Comparison of ENCODE assay signal across 8 mouse cellular contexts in genomic region chr2:116975091-116975600, GRCm38 (mm10).
A peak's percentile ranks its signal among the peaks of the same experiment; 100 is the strongest.
DNase-seq lines count a peak whose midpoint lies in the region; ATAC-seq and TF ChIP-seq lines count a peak whose summit lies in the region.

No protein-coding gene starts in this region.

- no peak for TF ChIP-seq CTCF in embryonic fibroblast, embryonic 13.5 days (IDR thresholded peaks at IDR 0.05; ENCODE audit: borderline replicate concordance, insufficient read depth, low read length)

- no peaks in the 10 kb centered on the region for H3K27me3 ChIP-seq in hindbrain, embryonic 15.5 days
- H3K27me3 ChIP-seq in limb, embryonic 15.5 days: no peaks in the 10 kb centered on the region
- H3K27me3 ChIP-seq in midbrain, embryonic 12.5 days: peaks cover 5% of the 10 kb centered on the region; the same call in 1 of the 2 replicates

- peak overlapping the region; percentile 84 for H3K4me2 ChIP-seq in hindbrain, embryonic 15.5 days
- peak overlapping the region; percentile 90 for H3K4me2 ChIP-seq in limb, embryonic 15.5 days
- H3K4me2 ChIP-seq in midbrain, embryonic 12.5 days (replicated peaks): peak overlapping the region; percentile 56

- peak overlapping the region; percentile 90 for H3K27ac ChIP-seq in embryonic fibroblast, embryonic 13.5 days (ENCODE audit: insufficient read depth, low read length)
- H3K27ac ChIP-seq in hindbrain, embryonic 15.5 days (replicated peaks): peak overlapping the region; percentile 90
- peak overlapping the region; percentile 95 for H3K27ac ChIP-seq in limb, embryonic 15.5 days
- peak overlapping the region; percentile 96 for H3K27ac ChIP-seq in midbrain, embryonic 12.5 days (replicated peaks)

- H3K36me3 ChIP-seq in hindbrain, embryonic 15.5 days: no peaks in the 10 kb centered on the region
- H3K36me3 ChIP-seq in limb, embryonic 15.5 days: no peaks in the 10 kb centered on the region
- no peaks in the 10 kb centered on the region for H3K36me3 ChIP-seq in midbrain, embryonic 12.5 days

- whole genome bisulfite sequencing in hindbrain, embryonic 15.5 days: 0% methylated on average over 14 of the region's 14 CpGs
- 4% methylated on average over 14 of the region's 14 CpGs for WGBS in limb, embryonic 15.5 days
- under 1% methylated on average over 14 of the region's 14 CpGs for WGBS in midbrain, embryonic 12.5 days

- ATAC-seq in hindbrain, embryonic 15.5 days (ENCODE audit: low FRiP score, low read depth): peak; percentile 63; the same call in 1 of the 2 replicates
- peak; percentile 16; the same call in 1 of the 2 replicates for ATAC-seq in limb, embryonic 15.5 days (ENCODE audit: insufficient number of reproducible peaks, low FRiP score, low TSS enrichment, low read depth)
- no peak; the same call in 1 of the 2 replicates for ATAC-seq in midbrain, embryonic 12.5 days (ENCODE audit: low FRiP score, low read depth)

- peak overlapping the region; percentile 75 for H3K9ac ChIP-seq in hindbrain, embryonic 15.5 days
- peak overlapping the region; percentile 68 for H3K9ac ChIP-seq in limb, embryonic 15.5 days
- H3K9ac ChIP-seq in midbrain, embryonic 12.5 days (replicated peaks): peak overlapping the region; percentile 66

- H3K4me1 ChIP-seq in embryonic fibroblast, embryonic 13.5 days (ENCODE audit: control insufficient read depth, insufficient read depth, low read length): peaks cover 18% of the 10 kb centered on the region; the same call in 1 of the 2 replicates
- H3K4me1 ChIP-seq in hindbrain, embryonic 15.5 days (replicated peaks): peaks cover 52% of the 10 kb centered on the region
- H3K4me1 ChIP-seq in limb, embryonic 15.5 days: peaks cover 57% of the 10 kb centered on the region
- peaks cover 78% of the 10 kb centered on the region for H3K4me1 ChIP-seq in midbrain, embryonic 12.5 days

- no peaks in the 10 kb centered on the region for H3K9me3 ChIP-seq in hindbrain, embryonic 15.5 days
- H3K9me3 ChIP-seq in limb, embryonic 15.5 days: no peaks in the 10 kb centered on the region
- no peaks in the 10 kb centered on the region for H3K9me3 ChIP-seq in midbrain, embryonic 12.5 days

- TF ChIP-seq POLR2A in embryonic fibroblast, embryonic 13.5 days (IDR thresholded peaks at IDR 0.05; ENCODE audit: low read depth, low read length): no peak

- peak; percentile 33 for DNase-seq in layer of hippocampus, adult 9-10 months (ENCODE audit: low spot score)
- DNase-seq in layer of hippocampus, postnatal 14 days (ENCODE audit: low spot score in 2 of 2): no peak
- peak; percentile 84 for DNase-seq in adrenal gland, adult 2 months
- no peak for DNase-seq in retina, embryonic 14.5 days (ENCODE audit: low spot score)

- H3K4me3 ChIP-seq in embryonic fibroblast, embryonic 13.5 days (ENCODE audit: insufficient read depth, low read length): peak overlapping the region; percentile 38
- peak overlapping the region; percentile 49 for H3K4me3 ChIP-seq in hindbrain, embryonic 15.5 days
- H3K4me3 ChIP-seq in limb, embryonic 15.5 days: peak overlapping the region; percentile 52
- peak overlapping the region; percentile 42 for H3K4me3 ChIP-seq in midbrain, embryonic 12.5 days

Comparison
In these comparisons a context has a peak if more than half of its experiments do, and no peak if none do; other contexts are left out.
1. DNase-seq: peak in layer of hippocampus, adult 9-10 months (single experiment) and adrenal gland, adult 2 months (single experiment); none in layer of hippocampus, postnatal 14 days (0 of 2) and retina, embryonic 14.5 days (single experiment).
2. Peak in every context shown above with its lines, with median percentiles within 50 percentile points of each other: H3K27ac ChIP-seq, H3K4me3 ChIP-seq, H3K4me2 ChIP-seq and H3K9ac ChIP-seq.